Mouse (Mus musculus): ENCODE measurements around the gene Sptssa.
A peak's percentile ranks its signal among the peaks of the same experiment; 100 is the strongest.

The Sptssa gene

DNA sequence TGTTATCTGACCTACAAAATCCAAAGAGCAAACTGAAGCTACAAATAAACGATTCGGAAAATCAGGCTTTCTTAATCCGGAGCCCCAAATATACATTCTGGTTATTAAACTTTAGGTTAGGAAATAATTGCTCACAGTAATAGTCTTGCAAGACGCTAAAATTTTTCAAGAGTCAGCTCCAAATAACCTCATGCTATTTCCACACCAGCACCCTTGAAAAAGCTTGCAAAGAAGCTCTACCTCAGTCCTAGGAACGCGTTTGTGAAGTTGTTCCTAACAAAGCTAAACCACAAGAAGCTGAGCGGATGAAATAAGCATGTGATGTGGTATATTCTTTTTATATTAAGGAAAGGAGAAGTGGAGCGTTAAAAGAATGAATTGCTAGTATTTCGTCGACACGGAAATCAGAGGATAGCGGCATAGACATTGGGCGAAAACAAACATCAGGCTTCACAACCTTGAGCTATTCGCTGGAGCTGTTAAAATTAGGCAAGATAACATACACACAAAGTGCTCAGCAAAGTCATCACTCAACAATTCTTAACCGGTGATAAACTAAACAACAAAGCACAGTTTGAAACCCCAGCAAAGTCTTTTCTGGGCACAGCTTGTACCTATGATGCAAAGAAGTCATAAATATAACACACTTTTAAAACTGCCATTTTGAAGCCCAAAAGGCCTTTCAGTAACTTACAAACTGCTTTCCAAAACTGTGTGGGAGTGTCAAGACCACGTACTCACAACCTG lies 908 bp downstream of the Sptssa start:
- no peak for DNase-seq (ENCODE audit: low read depth, low spot score)

DNA sequence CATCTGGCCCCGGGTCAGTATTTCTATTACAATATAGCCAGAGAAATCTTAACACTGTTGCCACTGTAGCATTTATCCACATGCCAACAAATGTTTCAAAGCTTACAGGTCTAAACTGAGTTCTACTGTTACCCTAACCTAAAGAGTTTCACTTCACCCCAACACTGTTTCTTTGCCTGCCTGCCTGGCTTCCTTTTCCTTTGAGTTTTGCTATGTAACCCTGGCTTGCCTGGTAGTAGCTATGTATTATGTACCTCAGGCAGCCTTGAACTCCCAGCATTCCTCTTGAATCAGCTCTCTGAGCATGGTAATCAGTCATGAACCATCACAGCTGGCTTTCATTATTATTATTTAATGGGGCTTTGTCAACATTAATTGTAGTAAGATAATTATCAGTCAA lies 1.6 kb downstream of the Sptssa start:
- DNase-seq (ENCODE audit: low read depth, low spot score) = no peak

DNA sequence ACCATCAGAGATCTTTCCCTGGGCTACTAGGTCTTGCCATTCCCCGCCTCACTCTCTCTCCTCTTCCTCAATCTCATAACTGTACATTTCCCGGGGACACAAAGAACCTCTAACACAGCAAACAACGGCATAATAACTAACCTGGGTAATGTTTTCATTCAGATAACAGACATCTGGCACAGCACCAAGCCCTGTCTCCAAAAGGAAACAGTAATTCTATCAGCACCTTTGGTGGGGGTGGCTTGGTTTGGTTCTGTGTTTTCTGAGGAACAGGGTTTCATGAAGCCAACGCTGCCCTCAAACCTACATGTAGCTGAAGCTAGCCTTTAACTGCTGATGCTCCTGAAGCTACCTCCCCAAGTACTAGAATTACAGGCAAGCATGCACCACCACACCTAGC lies 2.2 kb downstream of the Sptssa start:
- DNase-seq (ENCODE audit: low read depth, low spot score) = no peak

DNA sequence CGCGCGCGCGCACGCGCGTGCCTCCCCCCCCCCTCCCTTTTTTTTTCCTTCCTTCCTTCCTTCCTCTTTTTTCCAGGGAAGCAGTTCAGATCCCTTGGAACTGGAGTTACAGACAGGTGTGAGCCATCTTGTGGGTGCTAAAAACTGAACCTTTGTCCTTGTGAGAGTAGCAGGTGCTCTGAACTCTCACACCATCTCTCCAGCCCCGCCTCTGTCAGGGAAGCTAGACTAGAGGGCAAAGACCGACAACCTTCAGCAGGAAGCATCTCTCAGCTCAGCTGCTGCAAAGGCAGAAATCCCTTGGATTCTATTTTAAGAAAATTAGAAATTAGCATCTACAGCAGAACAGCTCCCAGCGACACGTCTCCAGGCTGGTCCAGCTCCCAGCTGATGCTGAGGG lies 4.0 kb downstream of the Sptssa start:
- DNase-seq (ENCODE audit: low read depth, low spot score) = no peak

DNA sequence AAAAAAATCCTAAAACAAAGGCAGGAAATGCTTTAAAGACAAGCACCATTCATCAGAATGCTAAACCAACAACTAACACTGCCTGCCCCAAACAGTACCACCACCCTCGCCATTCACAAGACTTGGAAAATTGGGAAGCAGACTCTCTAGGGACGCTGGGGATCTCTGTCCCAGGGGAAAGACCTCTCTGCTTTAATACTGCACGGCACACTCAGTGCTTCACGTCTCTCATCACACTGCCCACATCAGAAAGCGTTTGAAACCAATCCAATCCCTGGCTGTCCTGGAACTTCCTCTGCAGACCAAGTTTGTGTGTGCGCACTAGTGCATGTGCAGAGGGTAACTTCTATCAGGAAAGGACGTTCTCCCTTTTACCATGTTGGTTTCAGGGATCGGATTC lies 4.6 kb downstream of the Sptssa start:
- no peak for DNase-seq (ENCODE audit: low read depth, low spot score)

DNA sequence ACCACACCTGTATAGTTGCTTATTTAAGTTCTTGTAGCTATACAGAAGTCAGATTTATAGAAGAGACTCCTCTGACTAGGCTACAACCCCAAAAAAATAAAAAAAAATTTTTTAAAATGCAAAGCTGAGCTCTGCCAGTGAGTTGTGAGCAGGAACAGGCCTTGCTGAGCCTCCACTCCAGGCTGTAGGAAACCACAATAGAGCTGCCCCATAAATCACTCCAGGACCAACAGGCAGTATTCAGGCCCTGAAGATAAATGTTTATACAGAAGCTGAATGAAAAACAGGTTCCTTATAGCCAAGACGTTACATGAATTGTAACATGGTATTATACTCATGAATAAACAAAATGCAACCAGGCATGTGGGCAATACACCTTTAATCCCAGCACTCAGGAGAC lies 5.2 kb downstream of the Sptssa start:
- peak; percentile 22 for DNase-seq (ENCODE audit: low read depth, low spot score)

DNA sequence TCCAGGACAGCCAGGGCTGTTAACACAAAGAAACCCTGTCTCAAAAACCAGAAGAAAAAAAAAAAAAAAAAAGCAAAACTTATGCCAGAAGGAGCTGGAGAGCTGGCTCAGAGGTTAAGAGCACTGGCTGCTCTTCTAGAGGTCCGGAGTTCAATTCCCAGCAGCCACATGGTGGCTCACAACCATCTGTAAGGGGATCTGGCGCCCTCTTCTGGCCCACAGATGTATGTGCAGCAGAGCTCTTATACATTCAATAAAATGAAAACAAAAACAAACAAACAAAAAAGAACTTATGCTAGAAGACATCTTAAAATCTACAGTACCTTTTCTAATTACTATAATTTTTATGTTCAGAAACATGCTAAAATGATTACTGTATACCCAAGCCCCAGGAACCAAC lies 11.4 kb downstream of the Sptssa start:
- no peak for DNase-seq (ENCODE audit: low read depth, low spot score)

DNA sequence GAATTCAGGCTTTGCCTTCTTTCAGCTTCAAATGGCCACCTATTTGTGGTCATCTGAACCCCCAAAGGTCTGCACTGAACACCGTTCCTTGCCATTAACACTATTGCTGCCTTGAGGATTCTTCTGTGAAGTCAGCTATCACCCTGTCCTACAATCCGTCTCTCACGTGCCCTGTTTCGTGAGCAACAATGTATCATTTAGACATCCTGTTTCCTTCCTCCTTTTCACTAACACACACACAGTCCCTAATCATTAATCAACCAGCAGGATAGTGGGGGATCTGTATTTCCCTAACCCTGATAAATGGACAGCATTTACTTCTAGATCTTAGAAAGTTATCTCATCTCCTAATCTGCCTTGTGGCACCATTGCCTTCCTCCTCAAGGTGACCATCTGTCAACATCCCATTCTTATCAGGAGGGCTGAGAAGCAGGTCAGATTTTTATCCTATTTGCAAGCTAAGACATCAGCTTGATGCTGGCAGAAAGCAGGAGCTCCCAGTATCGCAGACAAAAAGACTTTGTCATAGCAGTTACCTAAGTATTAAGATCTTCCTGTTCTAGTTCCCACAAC lies 13.0 kb downstream of the Sptssa start:
- DNase-seq (ENCODE audit: low read depth, low spot score) = no peak

DNA sequence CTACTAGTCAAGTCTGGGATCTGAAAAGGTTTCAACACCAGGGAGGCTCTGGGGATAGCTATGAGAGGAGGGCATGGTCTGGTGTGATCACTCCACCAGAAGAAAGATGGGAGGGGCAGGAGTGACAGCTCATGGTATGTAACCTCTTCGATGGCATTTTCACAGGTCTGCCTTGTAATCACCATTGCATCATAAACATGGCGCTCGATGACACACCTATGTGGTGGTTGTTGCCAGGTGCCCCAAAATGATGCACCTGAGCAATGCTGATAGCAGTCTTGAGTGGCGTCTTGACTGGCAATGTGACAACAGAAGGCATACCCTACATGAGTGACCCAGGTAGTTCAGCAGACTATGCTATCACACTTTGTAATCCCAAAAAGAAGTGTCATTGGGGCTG lies 15.0 kb downstream of the Sptssa start:
- no peak for DNase-seq (ENCODE audit: low read depth, low spot score)

DNA sequence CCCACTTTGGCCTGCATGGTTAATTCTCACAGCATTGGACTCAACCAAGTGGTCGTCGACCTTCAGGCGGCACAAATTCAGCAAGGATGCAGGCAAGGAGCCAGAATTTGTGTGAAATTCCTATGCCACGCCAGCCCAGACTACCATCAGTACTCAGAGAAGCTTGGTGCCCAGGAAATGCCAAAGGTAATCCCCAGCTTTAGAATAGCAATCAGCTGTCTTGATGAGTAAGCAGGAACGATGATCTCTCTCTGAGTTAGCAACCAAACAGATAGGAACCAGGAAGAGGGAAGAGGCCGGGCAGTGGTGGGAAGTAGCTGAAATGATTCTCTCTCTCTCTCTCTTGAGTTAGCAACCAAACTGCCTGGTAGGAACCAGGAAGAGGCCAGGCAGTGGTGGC lies 16.1 kb downstream of the Sptssa start:
- DNase-seq (ENCODE audit: low read depth, low spot score) = no peak

DNA sequence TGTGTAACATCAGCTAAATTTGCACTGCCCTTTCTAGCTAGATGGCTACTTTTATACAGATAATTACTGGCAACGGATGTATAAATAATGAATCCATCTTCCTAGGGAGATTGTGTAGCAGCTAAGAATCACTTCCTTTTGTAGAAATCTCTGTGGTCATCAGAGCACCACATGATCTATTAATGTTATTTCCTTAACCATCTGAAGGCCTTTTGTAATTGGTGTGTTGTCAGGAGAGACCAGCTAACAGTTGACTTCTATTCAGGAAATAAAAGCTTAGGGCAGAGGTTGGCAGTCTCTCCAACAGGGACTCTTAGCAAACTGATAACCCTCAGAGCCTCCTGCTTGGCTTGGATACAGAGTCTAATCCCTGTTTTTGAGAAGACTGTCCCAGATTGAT lies 19.3 kb downstream of the Sptssa start:
- DNase-seq (ENCODE audit: low read depth, low spot score) = no peak

DNA sequence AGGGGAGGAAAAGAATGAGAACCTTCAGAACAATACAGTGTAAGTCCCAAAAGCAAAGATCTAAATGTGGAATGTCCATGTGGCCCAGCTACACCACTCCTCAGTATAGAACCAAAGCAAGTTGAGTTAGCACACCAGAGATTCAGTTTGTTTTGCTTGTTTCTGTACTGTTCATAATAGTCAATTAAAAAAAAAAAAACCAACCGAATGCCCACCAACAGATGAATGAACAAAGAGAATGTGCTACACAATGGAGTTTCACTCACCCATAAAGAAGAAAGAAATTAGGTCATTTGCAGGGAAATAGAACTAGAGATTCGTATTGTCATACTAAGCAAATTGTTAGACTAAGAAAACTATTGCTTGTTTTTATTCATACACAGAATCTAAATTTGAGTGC lies 24.2 kb downstream of the Sptssa start:
- no peak for DNase-seq (ENCODE audit: low read depth, low spot score)

DNA sequence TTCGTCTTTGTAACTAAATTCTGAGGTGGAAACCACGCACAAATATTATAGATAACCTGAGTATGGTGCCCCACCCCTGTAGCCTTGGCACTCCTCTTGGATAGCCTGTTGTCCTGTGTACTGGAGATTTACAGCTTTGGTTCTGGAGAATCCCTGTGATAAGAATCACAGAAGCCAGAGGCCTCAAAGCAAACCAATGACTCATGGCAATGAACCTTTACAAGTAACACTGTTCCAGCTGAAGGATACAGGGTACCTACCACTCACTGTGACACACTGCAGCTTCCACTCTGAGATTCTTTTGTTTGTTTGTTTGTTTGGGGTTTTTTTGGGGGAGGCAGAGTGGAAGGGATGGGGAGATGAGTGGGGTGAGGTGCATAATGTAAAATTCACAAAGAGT lies 34.4 kb downstream of the Sptssa start:
- no peak for DNase-seq (ENCODE audit: low read depth, low spot score)

DNA sequence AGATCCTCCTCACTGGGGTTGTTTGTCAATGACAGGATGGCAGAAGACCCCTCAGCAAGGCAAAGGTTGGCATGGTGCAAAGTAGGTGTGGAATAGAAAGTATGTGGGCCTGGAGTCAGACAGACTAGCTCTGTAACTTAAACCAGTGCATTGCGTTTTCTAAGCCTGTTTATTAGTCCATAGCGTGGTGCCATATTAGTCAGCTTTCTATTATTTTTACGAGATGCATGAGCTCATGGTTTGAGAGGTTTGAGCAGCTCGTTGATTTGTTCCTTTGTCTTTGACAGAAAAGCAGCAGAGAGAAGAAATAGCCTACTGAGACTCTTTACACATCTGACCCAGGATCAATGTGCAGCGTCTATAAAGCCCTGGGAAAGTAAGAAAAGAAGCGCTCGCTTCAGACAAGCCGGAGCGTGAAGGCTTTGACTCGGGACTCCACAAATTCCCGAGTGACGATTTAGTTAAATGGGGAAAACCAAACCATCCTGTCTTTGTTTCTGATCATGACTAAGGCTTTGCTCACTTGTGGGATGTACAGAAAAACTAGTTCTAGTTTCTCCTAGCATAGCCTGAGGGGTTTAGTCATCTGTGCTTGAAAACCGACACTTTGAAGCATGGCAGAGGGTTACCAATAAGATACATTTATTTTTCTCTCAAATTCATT lies 36.2 kb downstream of the Sptssa start:
- DNase-seq (ENCODE audit: low read depth, low spot score) = no peak

DNA sequence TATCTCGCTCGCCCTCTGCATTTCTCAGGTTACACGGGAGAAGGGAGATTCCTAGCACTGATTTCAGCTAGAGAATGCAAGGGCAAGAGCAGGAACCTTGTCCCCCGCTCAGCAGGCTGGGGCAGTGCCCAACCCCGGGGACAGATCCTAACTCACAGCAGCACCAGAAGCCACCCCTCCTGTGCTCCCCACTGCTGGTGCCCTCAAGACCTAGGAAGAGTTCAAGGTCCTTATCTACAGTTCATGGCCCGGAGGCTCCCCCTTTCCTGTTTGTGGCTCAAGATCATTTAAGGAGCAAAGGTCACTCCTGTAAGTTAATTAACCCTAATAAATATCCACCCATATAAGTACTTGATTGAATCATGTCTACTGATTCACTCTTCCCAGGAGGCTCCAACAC lies 47.4 kb downstream of the Sptssa start:
- DNase-seq (ENCODE audit: low read depth, low spot score) = no peak

DNA sequence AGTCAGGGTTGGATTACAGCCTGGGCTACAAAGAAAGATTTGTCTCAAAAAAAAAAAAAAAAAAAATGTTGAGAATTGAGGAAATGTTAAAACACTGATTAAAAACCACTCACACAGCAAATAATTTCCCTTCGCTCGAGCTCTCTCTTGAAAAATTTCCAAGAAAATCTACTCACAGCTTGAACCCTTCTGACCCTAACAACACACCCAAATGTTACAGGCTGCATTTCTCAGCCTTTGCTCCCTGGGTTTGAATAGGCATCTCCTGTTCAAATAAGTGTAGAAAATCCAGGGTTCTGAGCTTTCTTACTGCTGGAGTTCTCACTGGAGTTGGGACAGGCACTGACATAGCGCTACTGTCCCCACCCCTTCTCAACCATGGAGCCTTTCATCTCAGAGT lies 51.2 kb downstream of the Sptssa start:
- DNase-seq (ENCODE audit: low read depth, low spot score) = no peak

DNA sequence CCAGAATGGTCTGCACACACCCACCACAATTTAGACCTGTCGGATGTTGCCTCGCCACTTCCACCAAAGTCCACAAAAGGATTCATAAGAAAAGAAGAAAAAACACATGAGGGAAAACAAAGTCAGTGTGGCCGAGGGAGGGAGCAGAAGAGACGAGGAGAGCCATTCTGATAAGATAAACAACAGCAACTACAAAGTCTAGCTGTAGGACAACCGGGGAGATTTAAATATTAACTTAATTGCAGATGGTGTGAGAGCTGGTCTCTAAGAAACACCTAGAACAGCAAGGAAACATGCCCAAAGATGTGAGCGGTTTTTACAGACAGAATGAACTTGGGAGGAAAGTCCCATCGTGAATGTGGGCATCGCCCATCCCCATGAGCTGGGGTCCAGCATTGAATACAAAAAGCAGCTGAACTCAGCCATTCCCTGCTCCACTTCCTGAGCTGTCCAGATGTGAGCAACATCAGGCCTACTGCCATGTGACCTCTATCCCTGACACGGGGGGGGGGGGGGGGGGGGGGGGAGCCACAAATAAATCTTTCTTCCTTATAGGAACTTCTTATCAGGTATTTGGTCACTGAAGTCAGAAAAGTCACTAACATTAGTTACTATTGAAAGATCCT lies 52.7 kb downstream of the Sptssa start:
- no peak for DNase-seq (ENCODE audit: low read depth, low spot score)

DNA sequence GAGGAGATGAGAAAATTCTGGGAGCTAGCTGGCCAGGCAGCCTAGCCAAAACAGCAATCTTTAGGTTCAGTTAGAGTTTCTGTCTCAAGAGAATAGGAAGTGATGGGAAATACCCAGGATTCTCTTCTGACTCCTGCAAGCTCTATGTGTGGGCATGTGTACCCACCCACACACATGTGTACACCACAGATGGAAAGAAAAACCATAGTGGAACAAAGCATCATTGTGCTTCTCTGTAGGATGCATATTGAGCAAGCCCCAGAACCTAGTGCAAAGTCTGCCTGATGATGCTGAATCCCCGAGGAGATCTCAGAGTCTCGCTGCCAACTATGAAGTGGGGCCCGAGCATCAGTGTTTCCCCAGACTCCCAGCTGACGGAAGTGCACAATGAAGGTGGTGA lies 55.9 kb downstream of the Sptssa start:
- DNase-seq (ENCODE audit: low read depth, low spot score) = no peak

DNA sequence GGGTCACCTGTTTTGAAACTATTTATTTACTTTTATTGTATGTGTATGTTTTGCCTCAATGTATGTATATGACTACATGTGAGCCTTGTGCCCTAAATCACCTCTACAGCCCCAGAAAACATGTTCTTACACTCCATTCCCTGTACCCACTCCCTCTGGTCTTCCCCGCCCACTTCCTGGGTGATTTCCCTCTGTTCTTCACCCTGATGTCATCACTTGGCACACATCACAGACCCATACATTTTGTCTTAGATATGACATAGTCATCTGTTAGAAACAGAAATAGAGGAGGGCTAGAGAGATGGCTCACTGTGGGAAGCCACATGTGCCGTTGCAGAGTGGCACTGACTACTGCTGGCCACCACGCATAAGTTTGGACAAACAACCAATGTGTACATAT lies 58.0 kb downstream of the Sptssa start:
- DNase-seq (ENCODE audit: low read depth, low spot score) = no peak

DNA sequence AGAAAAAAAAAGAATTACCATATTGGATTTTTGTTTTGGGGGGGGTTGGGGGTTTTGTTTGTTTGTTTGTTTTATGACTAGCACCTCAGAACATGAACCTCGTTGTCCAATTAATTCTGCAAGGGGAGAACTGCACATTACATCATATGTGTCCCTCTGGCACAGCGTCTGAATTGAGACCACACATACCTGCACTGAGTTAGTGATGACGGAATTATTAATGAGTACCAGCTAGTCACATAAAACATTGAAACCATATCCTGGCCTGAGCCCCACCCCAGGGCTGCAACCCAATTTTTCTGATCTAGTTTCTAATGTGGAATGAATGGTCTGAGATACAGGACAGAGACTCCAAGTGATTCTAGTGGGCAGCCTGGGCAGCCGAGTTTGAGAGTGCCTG lies 59.7 kb downstream of the Sptssa start:
- no peak for DNase-seq (ENCODE audit: low read depth, low spot score)
